Mouse (Mus musculus) urinary bladder, postnatal 36 days (tissue): ENCODE measurements around the gene Cfap97.

ENCODE experiments used
- DNase-seq, 2 experiments: peaks; one replicate each; pipeline ENCODE4 v3.0.0; 2022; ENCODE audit warnings: low spot score in 2 of 2, mixed read lengths in 1 of 2

Cfap97 gene

DNA sequence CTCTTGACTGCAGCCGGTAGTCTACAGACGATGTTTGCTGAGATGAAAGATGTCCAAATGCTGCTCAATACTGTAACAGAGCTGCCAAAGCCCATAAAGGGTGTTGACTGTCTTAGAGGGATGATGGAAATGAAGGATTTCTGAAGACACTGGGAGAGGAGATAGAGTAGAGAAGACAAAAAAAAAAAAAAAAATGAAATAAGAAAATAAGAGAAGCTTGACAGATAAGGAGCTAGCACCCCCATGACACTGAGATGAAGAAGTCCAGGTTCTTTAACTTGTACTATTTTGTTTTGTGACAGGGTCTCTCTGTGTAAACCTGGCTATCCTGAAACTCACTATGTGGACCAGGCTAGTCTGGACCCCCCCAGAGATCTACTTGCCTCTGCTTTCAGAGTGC lies 1.5 kb downstream of the Cfap97 start:
- no peak for DNase-seq

DNA sequence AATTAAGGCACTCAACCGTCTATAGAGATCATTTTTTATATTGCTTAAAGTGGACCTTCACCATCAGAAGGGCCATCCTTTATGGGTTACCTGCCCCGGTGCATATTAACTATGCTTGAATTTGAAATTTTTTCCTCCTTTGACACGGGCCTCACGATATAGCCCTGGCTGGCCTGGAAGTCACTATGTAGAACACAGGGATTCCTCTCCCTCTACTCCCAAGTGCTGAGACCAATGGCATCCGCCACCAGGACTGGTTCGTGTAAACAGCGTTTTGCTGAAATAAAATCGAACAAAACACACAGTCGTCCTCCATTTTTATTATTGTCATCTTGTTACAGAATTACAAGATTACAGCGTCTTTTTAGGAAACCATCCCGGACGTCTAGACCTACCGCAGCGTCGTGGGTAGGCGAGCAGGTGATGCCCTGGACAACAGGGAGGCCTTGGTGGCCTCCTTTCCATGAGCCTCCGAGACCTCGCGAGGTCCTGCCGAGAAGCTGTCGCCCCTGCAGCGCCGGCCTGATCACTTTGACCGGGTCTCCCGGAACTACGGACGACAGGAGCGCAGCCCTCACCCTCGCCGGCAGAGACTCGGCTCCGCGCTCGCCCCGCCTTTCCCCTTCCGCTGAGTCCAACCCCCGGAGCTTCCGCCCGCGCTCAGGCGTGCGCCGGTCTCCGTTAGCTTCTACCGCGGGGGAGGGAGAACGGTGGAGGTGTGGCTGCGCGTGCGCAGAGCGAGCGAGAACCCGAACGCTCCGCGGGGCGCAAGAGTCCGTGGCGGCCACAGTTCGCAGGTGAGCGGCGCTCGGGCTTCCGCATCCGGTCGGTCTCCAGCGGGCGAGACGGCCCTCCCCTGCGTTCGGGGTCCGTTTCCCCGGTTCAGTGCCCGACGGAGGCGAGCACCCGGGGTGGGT lies 11.6 kb downstream of the Cfap97 start:
- DNase-seq: peak; percentile 96 to 97

DNA sequence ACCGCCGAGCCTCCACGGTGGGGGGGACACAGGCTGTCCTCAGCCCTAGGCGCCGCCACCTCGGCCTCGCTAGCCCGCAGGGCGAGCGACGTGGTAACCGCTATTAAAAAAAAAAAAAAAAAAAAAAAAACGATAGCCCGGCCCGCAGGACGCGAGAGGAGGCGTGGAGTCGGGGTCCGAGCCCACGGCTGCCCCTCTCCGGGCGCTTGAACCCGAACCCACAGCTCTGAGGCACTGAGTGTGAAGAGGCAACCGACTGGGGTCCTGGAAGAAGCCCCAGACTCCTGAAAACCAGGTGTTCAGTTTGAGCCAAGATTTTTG lies 12.3 kb downstream of the Cfap97 start:
- DNase-seq: no peak

DNA sequence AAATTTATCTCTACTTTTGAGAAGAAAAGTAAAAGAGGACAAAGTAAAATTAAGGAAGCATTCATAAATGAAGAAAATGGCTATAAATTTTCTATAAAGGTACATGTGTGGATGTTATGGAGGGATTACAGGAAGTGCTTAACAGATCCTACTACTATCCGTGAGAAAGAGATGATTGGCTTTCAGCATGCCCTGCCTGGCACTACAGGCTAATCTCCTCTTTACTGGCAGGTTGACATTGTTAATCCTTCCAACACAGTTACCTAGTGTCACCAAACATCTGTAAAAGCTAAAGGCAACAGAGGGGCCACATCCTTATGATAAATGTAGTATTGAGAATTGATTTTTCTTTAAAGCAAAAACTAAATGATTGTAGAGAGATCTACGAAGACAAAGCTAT lies 22.1 kb downstream of the Cfap97 start:
- DNase-seq: no peak

DNA sequence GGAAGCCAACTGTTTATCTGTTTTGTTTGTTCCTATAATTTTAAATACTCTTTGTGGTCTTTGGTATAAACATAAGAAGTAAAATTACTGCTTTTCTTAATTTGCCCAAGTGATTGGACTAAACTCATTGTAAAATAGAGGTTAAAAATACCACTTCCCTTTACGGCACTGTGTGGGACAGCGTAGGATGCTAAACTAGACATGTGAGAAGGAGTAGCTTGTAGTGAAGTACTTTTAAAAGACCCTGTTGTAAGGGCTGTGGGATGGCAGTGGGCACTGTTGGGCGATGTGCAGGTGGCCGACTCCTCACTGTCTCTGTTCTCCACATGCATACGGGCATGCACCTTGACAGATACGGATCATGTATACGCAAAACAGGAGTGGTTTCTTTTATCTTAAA lies 28.6 kb downstream of the Cfap97 start:
- DNase-seq: no peak

DNA sequence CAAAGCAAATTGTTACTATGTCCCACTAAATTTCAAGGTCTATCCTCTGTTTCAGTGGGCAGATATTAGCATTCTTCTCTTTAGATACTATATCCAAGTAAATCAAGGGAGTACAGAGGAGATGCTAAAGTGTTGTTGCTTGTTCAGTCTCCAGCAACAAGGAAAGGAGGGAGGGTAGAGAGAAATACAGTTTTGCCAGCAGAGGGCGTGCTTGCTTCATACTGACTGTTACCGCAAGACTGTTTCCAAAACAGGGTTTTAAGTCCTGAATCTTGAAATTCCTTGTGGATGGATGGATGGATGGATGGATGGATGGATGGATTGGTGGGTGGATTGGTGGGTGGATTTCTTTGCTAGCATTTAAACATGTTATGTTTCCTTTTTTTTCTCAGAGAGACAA lies 33.8 kb downstream of the Cfap97 start:
- peak in 1 of 2 experiments; percentile 33 for DNase-seq

DNA sequence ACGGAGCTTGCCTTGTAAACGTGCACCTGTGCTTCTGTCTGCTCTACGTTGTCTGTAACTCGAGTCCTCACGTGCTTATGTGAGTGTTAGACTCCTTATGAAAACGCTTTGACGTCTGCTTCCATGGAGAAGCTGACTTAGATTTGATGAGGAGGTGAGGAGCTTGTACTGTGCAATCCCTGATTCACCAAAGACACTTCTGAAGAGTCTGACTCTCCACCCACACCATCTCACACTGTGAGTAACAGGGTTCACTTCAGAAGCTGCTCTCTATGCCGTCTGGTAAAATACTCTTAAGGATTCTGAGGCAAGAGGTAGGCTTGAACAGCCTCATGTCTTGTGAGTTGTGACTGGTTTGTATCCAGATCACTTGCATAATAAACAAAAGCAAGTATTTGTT lies 41.5 kb downstream of the Cfap97 start:
- DNase-seq: no peak

DNA sequence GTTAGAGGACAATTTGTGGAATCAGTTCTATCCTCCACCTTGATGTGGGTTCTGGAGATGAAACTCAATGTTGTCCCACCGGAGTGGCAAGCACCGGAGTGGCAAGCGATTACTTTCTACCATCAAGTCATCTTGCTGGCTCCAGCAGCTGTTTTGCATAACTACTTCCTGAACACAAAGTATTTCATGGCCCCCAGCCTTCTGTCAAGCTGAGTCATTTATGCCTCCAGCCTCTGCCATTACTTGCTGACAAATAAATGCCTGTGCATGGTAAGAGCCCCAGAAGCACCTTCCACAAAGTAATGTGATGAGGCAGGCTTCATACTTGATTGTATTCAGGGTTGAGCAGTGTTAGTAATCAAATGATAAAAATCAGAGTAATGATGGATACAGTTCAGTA lies 45.3 kb downstream of the Cfap97 start:
- DNase-seq: no peak

DNA sequence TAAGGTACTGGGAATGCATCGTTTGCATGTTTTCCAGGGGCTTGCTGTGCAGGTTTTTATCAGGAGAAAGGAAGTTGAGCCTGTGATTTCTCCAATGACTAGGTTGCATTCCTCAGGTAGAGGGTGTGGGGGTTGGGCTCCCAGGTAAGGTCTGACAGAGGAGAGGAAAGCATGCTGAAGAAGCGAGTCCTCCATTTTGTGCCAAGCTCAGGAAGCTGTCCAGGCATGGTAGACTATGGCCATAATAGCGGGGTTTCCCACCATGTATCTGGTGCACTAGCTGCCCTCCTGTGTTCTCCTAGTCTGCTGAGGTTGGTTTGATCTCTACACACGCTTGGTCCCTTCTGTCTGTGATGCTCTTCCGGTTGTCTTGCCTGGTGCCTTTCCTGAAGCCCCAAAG lies 46.1 kb downstream of the Cfap97 start:
- DNase-seq: no peak

DNA sequence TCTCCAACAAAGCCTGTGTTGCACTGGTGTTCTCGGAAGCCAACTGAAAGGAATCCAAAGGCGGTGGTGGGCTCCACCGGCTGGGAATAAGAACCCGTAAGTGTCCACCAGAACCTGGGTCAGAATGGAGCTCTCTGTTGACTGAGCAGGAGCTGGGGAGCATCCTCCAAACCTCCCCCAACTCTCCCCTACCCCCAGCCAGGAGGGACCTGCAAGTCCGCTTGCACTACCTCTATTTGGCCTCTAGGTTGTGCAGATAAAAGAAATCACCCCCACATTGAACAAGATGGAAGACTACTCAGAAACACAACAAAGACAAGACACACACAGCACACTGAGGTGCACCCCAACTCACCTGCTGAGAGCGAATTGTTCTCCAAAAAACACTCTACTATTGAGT lies 50.8 kb downstream of the Cfap97 start:
- no peak for DNase-seq

DNA sequence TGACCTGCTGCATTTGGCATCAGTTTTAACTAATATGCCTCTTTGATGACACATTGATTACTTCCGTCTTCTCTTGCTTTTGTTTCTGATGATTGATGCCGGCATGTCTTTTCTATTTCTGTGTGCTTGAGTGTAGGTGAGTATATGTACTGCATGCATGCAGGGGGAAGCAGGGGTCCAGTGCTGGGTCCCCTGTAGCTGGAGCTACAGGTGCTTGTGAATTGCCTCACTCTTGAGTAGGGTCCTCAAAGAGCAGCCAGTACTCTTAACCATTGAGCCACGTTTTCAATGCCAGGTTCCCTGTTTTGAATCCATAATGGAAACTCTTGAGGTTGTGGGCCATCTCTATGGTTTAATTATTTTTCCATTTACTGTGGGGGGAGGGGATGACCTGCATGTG lies 52.7 kb downstream of the Cfap97 start:
- DNase-seq: no peak

DNA sequence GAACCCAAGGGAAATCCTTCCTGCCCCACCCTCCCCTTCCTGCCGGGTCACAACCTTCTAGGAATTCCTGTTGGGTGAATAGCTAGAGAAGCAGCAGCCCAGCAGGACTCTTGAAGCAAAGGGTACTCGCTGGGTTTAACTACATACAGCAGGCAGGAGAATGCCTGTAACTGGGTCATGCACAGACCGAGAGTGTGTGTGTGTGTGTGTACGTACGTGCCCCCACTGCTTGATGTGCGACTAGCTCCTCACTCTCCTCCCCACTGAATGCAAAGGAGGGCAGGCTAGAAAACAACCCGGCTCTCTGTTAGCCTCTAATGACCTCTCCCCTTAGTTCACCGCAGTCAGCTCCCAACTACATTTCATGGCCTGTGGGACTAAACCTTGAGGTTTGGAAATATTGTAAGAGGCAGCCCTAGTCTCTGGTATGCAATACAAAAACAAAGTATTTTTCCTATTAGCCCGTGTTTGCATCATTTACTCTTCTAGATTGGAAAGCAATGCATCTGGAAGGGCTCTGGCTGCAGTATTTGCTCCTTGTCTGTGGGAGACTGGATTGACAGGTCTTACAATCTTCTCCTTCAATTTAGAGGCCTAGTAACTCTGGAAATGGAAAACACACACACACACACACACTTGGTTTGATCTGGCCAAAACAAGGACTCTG lies 53.5 kb downstream of the Cfap97 start:
- DNase-seq: no peak

DNA sequence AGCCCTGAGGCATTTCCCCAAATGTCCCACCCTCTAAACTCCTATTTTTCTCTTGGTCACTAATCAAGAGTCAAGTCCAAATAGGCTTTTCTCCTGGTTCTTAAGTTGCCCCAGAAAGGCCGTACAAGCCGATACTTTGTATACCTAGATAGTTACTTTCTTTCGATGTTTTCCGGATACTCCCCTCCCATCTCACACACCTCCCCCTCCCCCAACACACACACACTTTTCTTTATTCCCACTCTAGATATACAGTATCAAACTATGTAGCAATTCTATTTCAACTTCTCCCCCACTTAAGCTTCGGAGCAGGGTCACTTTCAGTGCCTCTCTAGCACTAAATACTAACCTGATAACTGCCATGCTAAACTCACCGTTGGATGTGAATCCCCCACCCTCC lies 54.5 kb downstream of the Cfap97 start:
- DNase-seq: no peak

DNA sequence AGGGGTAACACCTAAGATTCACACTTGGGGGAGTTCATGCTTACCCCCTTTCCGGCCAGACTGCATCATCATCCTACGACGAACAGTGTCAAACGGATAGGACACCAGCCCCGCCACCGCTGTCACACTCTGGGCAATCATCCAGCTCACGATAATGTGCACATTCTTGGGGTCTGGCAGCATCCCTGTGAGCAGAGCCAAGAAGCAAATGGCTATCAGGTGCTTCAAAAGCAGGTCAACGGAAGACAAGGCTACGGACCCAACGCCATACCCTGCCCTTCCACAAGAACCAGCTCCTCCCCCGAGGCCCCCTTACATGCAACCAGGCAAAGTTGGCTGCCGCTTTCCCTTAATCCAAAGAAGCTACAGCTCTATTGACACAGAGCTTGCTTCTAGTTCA lies 56.8 kb downstream of the Cfap97 start:
- DNase-seq: no peak

DNA sequence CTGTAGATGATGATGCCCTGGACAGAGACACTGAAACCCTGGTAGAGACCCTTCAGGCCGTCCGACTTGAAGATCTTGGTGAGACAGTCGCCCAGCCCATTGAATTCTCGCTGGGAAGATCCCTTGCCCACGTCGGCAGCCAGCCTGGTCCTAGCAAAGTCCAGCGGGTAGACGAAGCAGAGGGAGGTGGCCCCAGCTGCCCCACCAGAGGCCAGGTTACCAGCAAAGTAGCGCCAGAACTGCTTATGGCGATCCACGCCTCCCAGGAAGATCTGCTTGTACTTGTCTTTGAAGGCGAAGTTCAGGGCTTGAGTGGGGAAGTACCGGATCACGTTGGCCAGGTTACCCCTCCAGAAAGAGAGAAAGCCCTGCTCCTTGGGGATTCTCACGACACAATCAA lies 57.5 kb downstream of the Cfap97 start:
- peak in 1 of 2 experiments; percentile 13 for DNase-seq

DNA sequence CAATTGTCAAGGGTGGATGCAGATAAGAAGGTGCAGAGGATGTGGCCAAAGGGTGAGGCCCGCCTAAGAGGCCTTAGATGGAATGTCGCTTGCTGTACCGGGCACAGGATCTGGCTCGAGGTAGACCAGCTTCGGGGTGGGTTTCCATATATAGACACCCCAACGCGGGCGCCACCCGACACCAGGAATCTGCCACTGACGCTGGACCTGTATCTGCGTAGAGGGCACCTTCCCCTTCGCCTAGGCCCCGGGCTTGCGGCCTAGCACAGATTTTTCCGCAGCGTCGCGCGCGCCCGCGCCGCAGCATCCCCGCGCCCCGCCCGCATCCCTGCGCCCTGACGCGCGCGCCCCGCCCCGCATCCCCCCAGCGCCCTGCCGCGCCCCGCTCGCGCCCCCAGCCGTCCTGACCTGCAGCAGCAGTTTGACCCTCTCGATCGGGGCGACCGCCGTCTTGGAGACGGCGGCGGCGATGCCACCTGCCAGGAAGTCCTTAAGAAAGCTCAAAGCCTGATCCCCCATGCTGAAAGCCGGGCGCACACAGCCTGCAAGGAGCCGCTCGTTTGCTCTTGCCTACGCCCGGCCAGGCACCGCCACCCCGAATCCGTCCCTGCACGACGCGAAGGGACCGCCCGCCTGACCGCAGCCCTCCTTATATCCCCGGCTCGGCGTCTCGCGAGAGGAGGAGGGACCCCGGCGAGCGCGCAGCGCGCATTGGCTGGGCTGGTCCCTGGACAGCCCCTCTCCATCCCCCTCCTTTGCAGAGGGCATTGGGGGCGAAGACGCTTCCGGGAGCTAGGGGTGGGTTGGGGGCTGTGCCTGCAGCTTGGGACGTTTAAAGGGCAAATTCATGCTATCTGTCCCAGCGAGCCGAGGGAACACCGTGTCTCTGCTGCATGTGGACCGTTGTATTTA lies 59.1 kb downstream of the Cfap97 start, which contains the start of gene Slc25a4:
Gene Slc25a4, minus strand, starts transcription at position 881 of the 912 bp plus-strand sequence.
- DNase-seq: peak; percentile 95 to 97

DNA sequence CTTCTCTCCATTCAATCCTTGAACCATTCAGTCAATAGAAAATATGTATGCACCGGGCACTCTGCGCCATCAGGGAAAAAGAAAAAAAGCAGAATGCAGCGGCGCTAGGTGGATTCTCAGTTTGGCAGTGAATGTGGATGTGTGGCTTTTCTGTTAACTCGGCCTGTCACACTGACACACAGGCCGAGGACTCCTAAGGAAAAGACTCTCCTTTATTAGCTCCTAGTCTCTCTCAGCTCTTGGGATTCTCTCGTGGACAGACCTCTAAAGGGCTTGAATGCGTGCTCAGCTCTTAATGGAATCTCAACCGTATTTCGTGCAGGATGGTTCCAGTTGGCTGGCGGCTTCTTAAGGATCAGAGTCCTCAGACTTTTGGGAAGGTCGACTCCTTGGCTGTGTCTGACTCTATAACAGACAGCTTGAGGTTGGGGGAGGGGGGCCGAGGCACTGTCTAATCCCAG lies 60.1 kb downstream of the Cfap97 start:
- DNase-seq: no peak

DNA sequence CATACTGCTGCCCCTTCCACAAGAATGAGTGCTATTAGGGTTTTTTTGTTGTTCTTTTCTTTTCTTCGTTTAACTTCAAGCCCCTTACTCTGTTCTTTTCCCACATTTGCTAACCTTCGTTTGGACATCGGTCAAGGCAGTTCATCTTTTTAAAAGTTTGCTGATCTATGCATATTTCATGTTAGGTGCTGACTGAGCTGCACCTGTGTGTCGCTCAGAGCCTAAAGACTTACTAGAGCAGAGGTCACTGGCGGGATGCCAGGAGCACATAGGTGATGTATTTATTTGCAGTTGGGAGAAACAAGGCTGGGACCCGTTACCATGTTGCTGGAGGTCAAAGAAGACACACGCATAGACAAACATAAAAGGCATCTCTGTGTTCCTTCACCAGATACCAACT lies 60.6 kb downstream of the Cfap97 start:
- no peak for DNase-seq

DNA sequence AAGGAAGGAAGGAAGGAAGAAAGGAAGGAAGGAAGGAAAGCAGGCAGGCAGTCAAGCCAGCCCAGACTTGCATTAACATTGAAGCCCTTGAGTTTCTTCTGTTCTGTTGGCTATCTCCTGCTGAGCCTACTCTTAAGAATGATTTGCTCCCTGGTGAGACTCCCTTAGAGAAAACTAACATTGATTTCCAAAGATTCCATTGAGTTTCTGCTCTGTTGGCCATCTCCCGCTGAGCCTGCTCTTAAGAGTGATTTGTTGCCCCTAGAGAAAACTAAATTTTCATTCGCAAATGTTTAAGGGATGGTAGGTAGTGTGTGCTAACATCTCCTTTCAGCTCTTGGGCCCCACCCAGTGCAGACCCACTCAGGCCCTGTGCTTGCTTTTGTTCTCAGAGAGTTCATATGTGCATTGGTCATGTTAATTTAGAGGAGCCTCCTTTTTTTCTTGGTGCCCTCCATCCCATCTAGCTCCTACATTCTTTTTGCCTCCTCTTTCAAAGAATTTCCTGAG lies 62.5 kb downstream of the Cfap97 start:
- no peak for DNase-seq

DNA sequence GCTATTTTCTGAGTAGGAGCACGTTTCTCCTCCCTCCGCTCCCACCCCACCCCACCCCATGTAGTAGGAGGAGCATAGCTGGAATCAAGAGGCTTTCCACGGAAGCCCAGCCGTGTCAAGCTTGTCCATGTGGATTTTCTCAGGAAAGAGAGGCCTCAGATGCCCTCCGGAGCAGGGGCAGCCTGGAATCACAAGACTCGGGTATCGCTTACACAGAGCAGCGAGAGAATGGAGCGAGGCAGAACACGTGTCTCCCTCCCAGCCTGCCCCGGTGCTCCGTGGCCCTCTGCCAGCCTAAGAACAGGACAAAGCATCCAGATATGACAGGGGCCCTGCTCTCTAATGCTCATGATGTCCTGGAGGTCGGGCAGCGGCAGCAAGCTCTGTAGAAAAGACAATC lies 65.3 kb downstream of the Cfap97 start:
- peak in 1 of 2 experiments; percentile 20 for DNase-seq

DNA sequence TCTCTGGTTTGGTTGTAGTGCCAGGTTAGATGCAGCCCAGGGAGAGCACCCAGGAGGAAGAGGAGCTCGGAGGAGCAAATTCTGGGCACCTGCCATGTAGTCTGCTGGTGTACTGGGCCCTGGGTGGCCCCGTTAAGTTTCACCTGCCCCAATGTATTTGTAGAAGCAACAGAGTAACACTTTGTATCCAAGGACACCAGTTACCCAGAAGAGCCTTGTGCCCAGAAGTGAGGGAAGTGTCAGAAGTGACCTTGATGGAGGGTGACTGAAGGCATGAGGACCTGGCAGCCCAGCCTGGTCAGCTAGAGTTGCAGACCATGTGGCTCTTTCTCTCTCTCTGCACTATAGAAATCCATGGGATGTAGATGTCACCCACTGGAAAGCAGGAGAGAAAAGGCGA lies 69.0 kb downstream of the Cfap97 start:
- DNase-seq: no peak

DNA sequence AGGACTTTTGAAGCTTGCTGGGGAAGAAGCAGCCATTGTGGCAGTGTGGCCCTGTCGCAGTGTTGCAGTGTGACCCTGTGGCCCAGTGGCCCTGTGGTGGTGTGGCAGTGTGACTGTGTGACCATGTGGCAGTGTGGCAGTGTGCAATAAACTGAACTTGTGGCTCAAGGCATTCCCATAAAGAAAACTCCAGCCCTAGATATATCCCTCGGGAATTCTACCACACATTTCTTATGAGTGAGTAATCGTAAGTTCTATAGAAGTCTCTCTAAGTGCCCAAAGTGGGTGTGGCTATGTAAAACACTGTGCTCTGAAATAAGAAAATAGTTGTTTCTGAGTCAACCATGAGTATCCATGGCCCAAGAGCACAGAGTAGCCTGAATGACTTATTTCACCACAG lies 73.9 kb downstream of the Cfap97 start:
- DNase-seq: no peak
